Mouse (Mus musculus) cortical plate, adult 2 months (tissue): ENCODE results near the gene Usp7.

Experiments used
- CTCF ChIP-seq: fragments of 200-500 bp; IDR thresholded peaks from 2 replicates; pipeline ENCODE4 v1.5.1; 2011; ENCODE audit warnings: mild to moderate bottlenecking, control low read depth, low read length; ENCODE audit not compliant: insufficient read depth; ENCODE audit errors: extremely low read depth
- POLR2A ChIP-seq: fragments of 200-500 bp; IDR thresholded peaks from 2 replicates; pipeline ENCODE4 v1.6.1; 2011; ENCODE audit warnings: mild to moderate bottlenecking, low read length, control low read depth; ENCODE audit not compliant: insufficient read depth; ENCODE audit errors: extremely low read depth

GRCm38 (mm10) chr16:8667814-8668213, 124.3 kb downstream of the Usp7 start:
- TF ChIP-seq CTCF (no peak), POLR2A (no peak)
